In the genomic region with DNA sequence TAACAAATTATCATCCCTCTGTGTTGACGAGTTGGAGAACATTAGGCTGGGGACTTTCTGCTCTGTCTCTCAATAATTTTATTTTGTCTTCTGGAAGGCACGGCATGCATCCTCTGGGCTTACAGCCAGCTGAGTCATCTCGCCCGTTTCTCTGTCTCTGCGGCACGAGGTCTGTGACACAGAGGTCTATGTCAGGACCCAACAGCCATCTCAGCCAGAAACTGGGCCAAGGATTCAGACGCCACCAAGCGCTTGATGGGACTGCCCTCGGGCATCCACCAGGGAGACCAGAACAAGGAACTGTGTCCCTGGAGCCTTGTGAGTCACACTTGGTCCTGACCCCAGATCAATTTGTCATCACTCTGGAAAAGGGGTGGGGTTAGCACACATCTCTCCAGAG, we compare ENCODE assay signal across 8 mouse cellular contexts.
DNase-seq lines count a peak whose midpoint lies in the region; ATAC-seq and TF ChIP-seq lines count a peak whose summit lies in the region.

No protein-coding gene starts in this region.

- CTCF ChIA-PET in Patski (lab: Charles Lee) = no interaction called here

- H3K27ac ChIP-seq in heart, embryonic 11.5 days (ENCODE audit: low read depth, low read length) = no peak overlapping the region
- H3K27ac ChIP-seq in stomach, postnatal 0 days (replicated peaks) = no peak overlapping the region
- H3K27ac ChIP-seq in forebrain, embryonic 12.5 days = no peak overlapping the region
- H3K27ac ChIP-seq in hindbrain, embryonic 16.5 days (ENCODE audit: low read depth, low read length) = no peak overlapping the region

- H3K4me1 ChIP-seq in heart, embryonic 11.5 days (ENCODE audit: control insufficient read depth, insufficient read depth, low read length) = no peaks in the 10 kb centered on the region
- 0 out of 2 replicates have a peak, but pooled peaks cover 2% of the 10 kb centered on the region for H3K4me1 ChIP-seq in stomach, postnatal 0 days (replicated peaks; ENCODE audit: control insufficient read depth, insufficient read depth)
- peaks cover 23% of the 10 kb centered on the region for H3K4me1 ChIP-seq in forebrain, embryonic 12.5 days
- H3K4me1 ChIP-seq in hindbrain, embryonic 16.5 days (ENCODE audit: control insufficient read depth, insufficient read depth, low read depth, low read length) = peaks cover 12% of the 10 kb centered on the region; the same call in 1 of the 2 replicates

- no peak overlapping the region for H3K4me3 ChIP-seq in heart, embryonic 11.5 days (ENCODE audit: low read depth, low read length)
- no peak overlapping the region for H3K4me3 ChIP-seq in stomach, postnatal 0 days (ENCODE audit: low read depth, low read length)
- no peak overlapping the region for H3K4me3 ChIP-seq in forebrain, embryonic 12.5 days (replicated peaks)
- no peak overlapping the region for H3K4me3 ChIP-seq in hindbrain, embryonic 16.5 days (ENCODE audit: low read length)

- 74% methylated on average over 9 of the region's 9 CpGs for WGBS in heart, embryonic 11.5 days (ENCODE audit: insufficient replicate concordance)
- 43% methylated on average over 9 of the region's 9 CpGs for WGBS in stomach, postnatal 0 days
- WGBS in forebrain, embryonic 12.5 days = 92% methylated on average over 9 of the region's 9 CpGs
- WGBS in hindbrain, embryonic 16.5 days = 62% methylated on average over 9 of the region's 9 CpGs

- TF ChIP-seq CTCF in Patski (IDR thresholded peaks at IDR 0.05) = no peak
- TF ChIP-seq CTCF in stomach, postnatal 0 days (IDR thresholded peaks at IDR 0.05; ENCODE audit: low read depth) = 0 out of 2 replicates have a peak, but pooled peaks have one; percentile 5

- TF ChIP-seq EP300 in stomach, postnatal 0 days (optimal IDR thresholded peaks at IDR 0.05) = no peak

- no peaks in the 10 kb centered on the region for H3K36me3 ChIP-seq in heart, embryonic 11.5 days (ENCODE audit: control insufficient read depth, insufficient read depth, low read length)
- H3K36me3 ChIP-seq in stomach, postnatal 0 days (ENCODE audit: control insufficient read depth, insufficient read depth, low read length) = no peaks in the 10 kb centered on the region
- H3K36me3 ChIP-seq in forebrain, embryonic 12.5 days (replicated peaks) = no peaks in the 10 kb centered on the region
- no peaks in the 10 kb centered on the region for H3K36me3 ChIP-seq in hindbrain, embryonic 16.5 days (ENCODE audit: control insufficient read depth, insufficient read depth, low read length)

- in situ Hi-C loops in Patski (cut with MboI; ENCODE audit: low pct_unique_long_range_greater_than_20kb) = no loop called here

- H3K27me3 ChIP-seq in heart, embryonic 11.5 days (ENCODE audit: control insufficient read depth, insufficient read depth, low read length) = no peaks in the 10 kb centered on the region
- H3K27me3 ChIP-seq in Patski = no peaks in the 10 kb centered on the region
- H3K27me3 ChIP-seq in stomach, postnatal 0 days (ENCODE audit: control insufficient read depth, insufficient read depth, low read length) = no peaks in the 10 kb centered on the region
- H3K27me3 ChIP-seq in forebrain, embryonic 12.5 days = no peaks in the 10 kb centered on the region; the same call in none of the 2 replicates
- no peaks in the 10 kb centered on the region for H3K27me3 ChIP-seq in hindbrain, embryonic 16.5 days (replicated peaks; ENCODE audit: control insufficient read depth, insufficient read depth, low read length)

- no peak for ATAC-seq in heart, embryonic 11.5 days (replicated peaks; ENCODE audit: insufficient number of reproducible peaks, low FRiP score, low TSS enrichment)
- peak; percentile 12 for ATAC-seq in Patski
- peak; percentile 49 for ATAC-seq in stomach, postnatal 0 days (ENCODE audit: low FRiP score, low TSS enrichment)
- ATAC-seq in forebrain, embryonic 12.5 days (ENCODE audit: low FRiP score) = no peak
- ATAC-seq in hindbrain, embryonic 16.5 days = no peak

- DNase-seq in heart, adult 11 months = peak; percentile 98
- DNase-seq in Patski (ENCODE audit: low read depth, low spot score) = peak; percentile 76
- DNase-seq in gastrocnemius, adult 18-20 months (ENCODE audit: low spot score) = peak; percentile 74
- DNase-seq in left cerebral cortex, adult 18-20 months (ENCODE audit: low spot score in 2 of 2) = peak; percentile 8 to 29
- peak; percentile 21 for DNase-seq in stomach, postnatal 0 days (ENCODE audit: low spot score)

- no peak overlapping the region for H3K4me2 ChIP-seq in heart, embryonic 11.5 days
- H3K4me2 ChIP-seq in stomach, postnatal 0 days (replicated peaks; ENCODE audit: low read depth) = no peak overlapping the region
- H3K4me2 ChIP-seq in forebrain, embryonic 12.5 days = no peak overlapping the region
- no peak overlapping the region for H3K4me2 ChIP-seq in hindbrain, embryonic 16.5 days (ENCODE audit: low read length)

- H3K9me3 ChIP-seq in heart, embryonic 11.5 days (replicated peaks; ENCODE audit: control insufficient read depth, low read length) = no peaks in the 10 kb centered on the region
- no peaks in the 10 kb centered on the region for H3K9me3 ChIP-seq in stomach, postnatal 0 days (ENCODE audit: control insufficient read depth, low read length)
- 0 out of 2 replicates have a peak, but pooled peaks cover 3% of the 10 kb centered on the region for H3K9me3 ChIP-seq in forebrain, embryonic 12.5 days
- H3K9me3 ChIP-seq in hindbrain, embryonic 16.5 days (ENCODE audit: control insufficient read depth, low read length) = no peaks in the 10 kb centered on the region; the same call in 1 of the 2 replicates

- POLR2A ChIA-PET in Patski (lab: Charles Lee) = interaction anchor here (0.6 kb wide), 1 partner anchor 410 kb away, joined by 4 read pairs; no protein-coding TSS in a partner anchor

- no peak overlapping the region for H3K9ac ChIP-seq in heart, embryonic 11.5 days (ENCODE audit: low read depth, low read length)
- no peak overlapping the region for H3K9ac ChIP-seq in stomach, postnatal 0 days (ENCODE audit: low read length)
- H3K9ac ChIP-seq in forebrain, embryonic 12.5 days = no peak overlapping the region
- H3K9ac ChIP-seq in hindbrain, embryonic 16.5 days (ENCODE audit: low read depth, low read length) = no peak overlapping the region

Comparison
In these comparisons a context has a peak if more than half of its experiments do, and no peak if none do; other contexts are left out.
1. DNase-seq: peak in every context shown above with its lines; median percentile 98 in heart, adult 11 months; 76 in Patski; 74 in gastrocnemius, adult 18-20 months; 21 in stomach, postnatal 0 days; 18 in left cerebral cortex, adult 18-20 months.
2. ATAC-seq: peak in Patski (single experiment) and stomach, postnatal 0 days (single experiment); none in heart, embryonic 11.5 days (single experiment), forebrain, embryonic 12.5 days (single experiment) and hindbrain, embryonic 16.5 days (single experiment).